ENCODE assay signal across 8 mouse cellular contexts in genomic region chr1:135146077-135146945, GRCm38 (mm10). TPM values are rescaled to one million over a fixed set of nuclear protein-coding genes. Genes with fewer than 3 reads are reported as not detected.
DNase-seq lines count a peak whose midpoint lies in the region; ATAC-seq lines count a peak whose summit lies in the region.

Gene Arl8a (plus strand): TSS chr1:135146824.

- intact Hi-C loops in gastrocnemius, postnatal 14 days (cut with DNase I; ENCODE audit: low total_unique reads): no loop called here
- intact Hi-C loops in left cerebral cortex, postnatal 25 days (cut with DNase I): no loop called here

- DNase-seq in adipocyte (ENCODE audit: low spot score): peak; percentile 63
- DNase-seq in embryo, embryonic 10 days (ENCODE audit: low spot score): peak; percentile 85
- peak; percentile 90 for DNase-seq in gastrocnemius, postnatal 14 days
- peak; percentile 84 to 90 for DNase-seq in left cerebral cortex, postnatal 25 days (ENCODE audit: low spot score in 2 of 2)
- DNase-seq in mesoderm, embryonic 11.5 days (ENCODE audit: low read depth, low spot score): peak; percentile 71
- peak; percentile 90 for DNase-seq in right cerebral cortex, postnatal 25 days
- peak; percentile 77 to 86 for DNase-seq in urinary bladder, postnatal 36 days (ENCODE audit: low spot score in 2 of 2)

- ATAC-seq in inflammation-experienced regulatory T-cells, adult 6 months: peak; percentile 64

RNA-seq across cellular contexts. Expression of gene Arl8a, which starts in this region (rescaled TPM):
- 10 to 100 TPM; 25.1 to 26.8 TPM for total RNA-seq in gastrocnemius, postnatal 14 days (2021)
- 10 to 100 TPM; 10.6 to 19.4 (median 14.2) TPM for polyA plus RNA-seq in inflammation-experienced regulatory T-cells, adult 6 months (2017; shearing (Covaris generic))
- 100 to 1,000 TPM; 261 to 278 TPM for total RNA-seq in left cerebral cortex, postnatal 25 days (2021)

Comparison
In these comparisons a context has a peak if more than half of its experiments do, and no peak if none do; other contexts are left out.
1. Peak in every context shown above with its lines: DNase-seq and ATAC-seq.
2. RNA of gene Arl8a (total RNA-seq): 261 to 278 TPM in left cerebral cortex, postnatal 25 days; 25.1 to 26.8 TPM in gastrocnemius, postnatal 14 days; every median in the first group is over 4 times any median in the second.